Mouse (Mus musculus) ES-Bruce4 (cell line): ENCODE results near the gene B3galt5. TPM values are rescaled to one million over a fixed set of nuclear protein-coding genes. Genes with fewer than 3 reads are reported as not detected.

Experiments
- H3K27ac ChIP-seq: 2 replicates; pipeline ENCODE4 v1.5.1; 2012; ENCODE audit warnings: low read length, inconsistent platforms; ENCODE audit not compliant: insufficient read depth
- H3K27me3 ChIP-seq: 2 replicates; pipeline ENCODE4 v1.6.1; 2012; ENCODE audit warnings: mild to moderate bottlenecking, low read length, inconsistent platforms; ENCODE audit not compliant: control insufficient read depth, poor library complexity, insufficient read depth, severe bottlenecking
- H3K36me3 ChIP-seq: 2 replicates; pipeline ENCODE4 v1.6.1; 2012; ENCODE audit warnings: inconsistent platforms, mild to moderate bottlenecking, low read length, moderate library complexity; ENCODE audit not compliant: control insufficient read depth, poor library complexity, insufficient read depth, severe bottlenecking
- H3K4me1 ChIP-seq: one replicate; pipeline ENCODE4 v1.8.1; 2011; ENCODE audit warnings: low read length; ENCODE audit not compliant: control insufficient read depth, insufficient read depth
- H3K4me3 ChIP-seq: 2 replicates; pipeline ENCODE4 v1.5.1; 2011; ENCODE audit warnings: low read depth, mild to moderate bottlenecking, low read length
- H3K9ac ChIP-seq: 2 replicates; pipeline ENCODE4 v1.6.1; 2012; ENCODE audit warnings: low read depth, mild to moderate bottlenecking, inconsistent platforms; ENCODE audit not compliant: poor library complexity, severe bottlenecking
- H3K9me3 ChIP-seq: replicated peaks from 2 replicates; pipeline ENCODE4 v1.6.1; 2012; ENCODE audit warnings: mild to moderate bottlenecking, low read length, inconsistent platforms; ENCODE audit not compliant: control insufficient read depth, poor library complexity, insufficient read depth, severe bottlenecking
- CTCF ChIP-seq: IDR thresholded peaks from one replicate; pipeline ENCODE4 v1.8.1; 2011; ENCODE audit warnings: low read depth, low read length
- EP300 ChIP-seq: IDR thresholded peaks from 2 replicates; pipeline ENCODE4 v1.6.1; 2011; ENCODE audit warnings: low read depth, low read length; ENCODE audit not compliant: insufficient read depth
- POLR2A ChIP-seq: IDR thresholded peaks from one replicate; pipeline ENCODE4 v1.8.1; 2011; ENCODE audit warnings: low read length; ENCODE audit not compliant: insufficient read depth
- polyA plus RNA-seq: library from polyadenylated mRNA; stranded (reverse); fragments of >200 nt; gene quantifications from 2 replicates; pipeline ENCODE4 v1.2.4, GENCODE M21; 2011; ENCODE audit warnings: low read depth; ENCODE audit not compliant: missing spikeins, insufficient read depth, insufficient read length

B3galt5 gene
- polyA plus RNA-seq, 1 experiment: not detected

GRCm38 (mm10) chr16:96201485-96202232 is 33.9 kb upstream of the B3galt5 start:
- no peaks in the 10 kb centered on the region for H3K27me3 ChIP-seq
- no peaks in the 10 kb centered on the region for H3K4me1 ChIP-seq
- H3K4me3 ChIP-seq: no peak overlapping the region
- no peak overlapping the region for H3K9ac ChIP-seq
- TF ChIP-seq CTCF: no peak
- no peak for TF ChIP-seq EP300
- no peak for TF ChIP-seq POLR2A
- no peaks in the 10 kb centered on the region for H3K36me3 ChIP-seq
- H3K9me3 ChIP-seq: no peaks in the 10 kb centered on the region
- no peak overlapping the region for H3K27ac ChIP-seq

- Histone ChIP-seq H3K36me3 (no peaks in the 10 kb centered on the region), H3K9me3 (no peaks in the 10 kb centered on the region), H3K4me1 (no peaks in the 10 kb centered on the region), H3K9ac (no peak overlapping the region), H3K27ac (no peak overlapping the region), H3K4me3 (no peak overlapping the region), H3K27me3 (no peaks in the 10 kb centered on the region)
- TF ChIP-seq POLR2A (no peak), CTCF (no peak), EP300 (no peak)
These were observed 25.8 kb upstream of the B3galt5 start for GRCm38 (mm10) chr16:96209789-96210188.

- Histone ChIP-seq H3K36me3 (no peaks in the 10 kb centered on the region), H3K27me3 (no peaks in the 10 kb centered on the region), H3K9ac (no peak overlapping the region), H3K4me1 (no peaks in the 10 kb centered on the region), H3K9me3 (no peaks in the 10 kb centered on the region), H3K4me3 (no peak overlapping the region), H3K27ac (no peak overlapping the region)
- TF ChIP-seq EP300: no peak
- TF ChIP-seq CTCF: no peak
- no peak for TF ChIP-seq POLR2A
These were observed 24.7 kb upstream of the B3galt5 start for GRCm38 (mm10) chr16:96210856-96211255.

GRCm38 (mm10) chr16:96213027-96213426 is 22.6 kb upstream of the B3galt5 start:
- TF ChIP-seq CTCF (no peak), POLR2A (no peak), EP300 (no peak)
- H3K4me3 ChIP-seq: no peak overlapping the region

GRCm38 (mm10) chr16:96221491-96221890 is 14.1 kb upstream of the B3galt5 start:
- H3K9ac ChIP-seq: no peak overlapping the region
- no peaks in the 10 kb centered on the region for H3K27me3 ChIP-seq
- no peak overlapping the region for H3K4me3 ChIP-seq
- TF ChIP-seq EP300 (no peak), CTCF (no peak), POLR2A (no peak)
- no peaks in the 10 kb centered on the region for H3K36me3 ChIP-seq
- no peaks in the 10 kb centered on the region for H3K9me3 ChIP-seq
- no peaks in the 10 kb centered on the region for H3K4me1 ChIP-seq
- no peak overlapping the region for H3K27ac ChIP-seq

More at GRCm38 (mm10) chr16:96213027-96213426, 22.6 kb upstream of the B3galt5 start:
- H3K36me3 ChIP-seq: no peaks in the 10 kb centered on the region
- H3K9me3 ChIP-seq: no peaks in the 10 kb centered on the region
- no peaks in the 10 kb centered on the region for H3K27me3 ChIP-seq
- H3K9ac ChIP-seq: no peak overlapping the region
- H3K4me1 ChIP-seq: no peaks in the 10 kb centered on the region
- no peak overlapping the region for H3K27ac ChIP-seq

- Histone ChIP-seq H3K4me3 (no peak overlapping the region), H3K36me3 (no peaks in the 10 kb centered on the region), H3K27me3 (no peaks in the 10 kb centered on the region), H3K27ac (no peak overlapping the region), H3K9ac (no peak overlapping the region), H3K4me1 (no peaks in the 10 kb centered on the region), H3K9me3 (no peaks in the 10 kb centered on the region)
- TF ChIP-seq CTCF (no peak), EP300 (no peak), POLR2A (no peak)
These were observed 13.6 kb upstream of the B3galt5 start for GRCm38 (mm10) chr16:96221959-96222358.
